Mouse (Mus musculus) forebrain, postnatal 0 days (tissue): ENCODE results near the gene Cs. TPM values are rescaled to one million over a fixed set of nuclear protein-coding genes. Genes with fewer than 3 reads are reported as not detected.
A peak's percentile ranks its signal among the peaks of the same experiment; 100 is the strongest.

Source experiments
- ATAC-seq: fragments of 200-750 bp; cut with Nextera tagmentation; 2 replicates; pipeline ENCODE4 v1.8.0; 2017; ENCODE audit warnings: mild to moderate bottlenecking, moderate library complexity
- DNase-seq: peaks from one replicate; pipeline ENCODE4 v3.0.0-alpha.2; 2015
- H3K27ac ChIP-seq: fragments of 300-500 bp; sonication (generic); 2 replicates; pipeline ENCODE4 v1.5.1; 2014; ENCODE audit warnings: low read depth, mild to moderate bottlenecking, antibody characterized with exemption, low read length, moderate library complexity, mixed read lengths
- H3K27me3 ChIP-seq: fragments of 300-500 bp; sonication (generic); 2 replicates; pipeline ENCODE4 v1.6.1; 2014; ENCODE audit warnings: mild to moderate bottlenecking, low read length, mixed read lengths; ENCODE audit not compliant: insufficient read depth
- H3K36me3 ChIP-seq: fragments of 300-500 bp; sonication (generic); 2 replicates; pipeline ENCODE4 v1.6.1; 2014; ENCODE audit warnings: mild to moderate bottlenecking, moderate library complexity; ENCODE audit not compliant: insufficient read depth
- H3K4me1 ChIP-seq: fragments of 300-500 bp; sonication (generic); 2 replicates; pipeline ENCODE4 v1.6.1; 2014; ENCODE audit warnings: antibody characterized with exemption; ENCODE audit not compliant: insufficient read depth
- H3K4me2 ChIP-seq: fragments of 300-500 bp; sonication (generic); 2 replicates; pipeline ENCODE4 v1.6.1; 2014; ENCODE audit warnings: low read depth, mild to moderate bottlenecking, moderate library complexity
- H3K4me3 ChIP-seq: fragments of 300-500 bp; sonication (generic); 2 replicates; pipeline ENCODE4 v1.5.1; 2014; ENCODE audit warnings: low read depth, low read length, mixed read lengths
- H3K9ac ChIP-seq: fragments of 300-500 bp; sonication (generic); 2 replicates; pipeline ENCODE4 v1.6.1; 2014; ENCODE audit warnings: mild to moderate bottlenecking
- H3K9me3 ChIP-seq: fragments of 300-500 bp; sonication (generic); 2 replicates; pipeline ENCODE4 v1.6.1; 2016; ENCODE audit warnings: low read length
- CTCF ChIP-seq: sonication (generic); IDR thresholded peaks from 2 replicates; pipeline ENCODE4 v1.5.1; 2016; ENCODE audit warnings: antibody characterized with exemption, control low read depth, low read depth
- WGBS: fragments of 180-500 bp; shearing (Covaris S2); extraction: QIAGEN DNeasy Blood & Tissue Kit; methylation state at CpG from one replicate; pipeline ENCODE4 v1.1.7; 2014; 5-methylcytosine and 5-hydroxymethylcytosine counted together
- polyA plus RNA-seq: library from polyadenylated mRNA; unstranded; fragments of >200 nt; fragmentation: Nextera tagmentation; extraction: Ambion mirVana; gene quantifications from 2 replicates; pipeline ENCODE4 v1.2.1, GENCODE M21; 2015
- total RNA-seq: library from RNA; depleted of rRNA; stranded (reverse); fragments of >200 nt; gene quantifications from 2 replicates; pipeline ENCODE4 v1.2.3, GENCODE M21; 2014

Gene Cs
- total and polyA plus RNA-seq, 2 experiments from 2014 or later = 250 to 255 TPM

- 0 out of 2 replicates have a peak, but pooled peaks have one; percentile 11 for TF ChIP-seq CTCF
- H3K9ac ChIP-seq = no peak overlapping the region
- H3K4me2 ChIP-seq = no peak overlapping the region
- peaks cover 8% of the 10 kb centered on the region for H3K36me3 ChIP-seq
- H3K27me3 ChIP-seq = no peaks in the 10 kb centered on the region
- DNase-seq = no peak
- no peak for ATAC-seq
- H3K9me3 ChIP-seq = no peaks in the 10 kb centered on the region
- peaks cover 19% of the 10 kb centered on the region; the same call in 1 of the 2 replicates for H3K4me1 ChIP-seq
- H3K4me3 ChIP-seq = no peak overlapping the region
- WGBS = 83% methylated on average over 6 of the region's 6 CpGs
- H3K27ac ChIP-seq = no peak overlapping the region
Measured at GRCm38 (mm10) chr10:128374393-128374792, 36.9 kb downstream of the Cs start.

GRCm38 (mm10) chr10:128376099-128376454, 38.5 kb downstream of the Cs start:
- Histone ChIP-seq H3K4me1 (peaks cover 19% of the 10 kb centered on the region; the same call in 1 of the 2 replicates), H3K9ac (peak overlapping the region; percentile 92), H3K4me3 (peak overlapping the region; percentile 75), H3K4me2 (peak overlapping the region; percentile 80), H3K27ac (peak overlapping the region; percentile 93), H3K27me3 (no peaks in the 10 kb centered on the region), H3K9me3 (no peaks in the 10 kb centered on the region), H3K36me3 (peaks cover 20% of the 10 kb centered on the region)
- ATAC-seq = no peak
- 40% methylated on average over 4 of the region's 4 CpGs for WGBS
- DNase-seq = no peak
- no peak for TF ChIP-seq CTCF

GRCm38 (mm10) chr10:128376455-128377211, 39.1 kb downstream of the Cs start, which contains the start of gene Ankrd52:
Gene Ankrd52, plus strand, starts transcription at chr10:128377115.
- Histone ChIP-seq H3K36me3 (peaks cover 24% of the 10 kb centered on the region), H3K27me3 (no peaks in the 10 kb centered on the region), H3K4me1 (peaks cover 19% of the 10 kb centered on the region; the same call in 1 of the 2 replicates), H3K27ac (peak within 1 kb of the TSS; percentile 93), H3K9me3 (no peaks in the 10 kb centered on the region), H3K4me3 (peak within 1 kb of the TSS; percentile 75), H3K4me2 (peak within 1 kb of the TSS; percentile 80), H3K9ac (peak within 1 kb of the TSS; percentile 92)
- WGBS = under 1% methylated on average over 53 of the region's 73 CpGs
- ATAC-seq (peak; percentile 91), DNase-seq (peak; percentile 86)
- TF ChIP-seq CTCF = peak; percentile 50

GRCm38 (mm10) chr10:128377222-128377939, 39.8 kb downstream of the Cs start:
- TF ChIP-seq CTCF = peak; percentile 39; the same call in 1 of the 2 replicates
- H3K9ac ChIP-seq = peak overlapping the region; percentile 92
- peaks cover 19% of the 10 kb centered on the region; the same call in 1 of the 2 replicates for H3K4me1 ChIP-seq
- peak; percentile 72 for ATAC-seq
- H3K27me3 ChIP-seq = no peaks in the 10 kb centered on the region
- no peaks in the 10 kb centered on the region for H3K9me3 ChIP-seq
- 2% methylated on average over 40 of the region's 47 CpGs for WGBS
- H3K4me2 ChIP-seq = peak overlapping the region; percentile 80
- DNase-seq = peak; percentile 78
- peaks cover 32% of the 10 kb centered on the region for H3K36me3 ChIP-seq
- H3K4me3 ChIP-seq = peak overlapping the region; percentile 75
- H3K27ac ChIP-seq = peak overlapping the region; percentile 93

GRCm38 (mm10) chr10:128377940-128378448, 40.5 kb downstream of the Cs start:
- Histone ChIP-seq H3K9ac (peak overlapping the region; percentile 92), H3K27ac (peak overlapping the region; percentile 93), H3K9me3 (no peaks in the 10 kb centered on the region), H3K27me3 (no peaks in the 10 kb centered on the region), H3K36me3 (peaks cover 38% of the 10 kb centered on the region), H3K4me3 (peak overlapping the region; percentile 75), H3K4me2 (peak overlapping the region; percentile 80), H3K4me1 (peaks cover 19% of the 10 kb centered on the region; the same call in 1 of the 2 replicates)
- DNase-seq (no peak), ATAC-seq (no peak)
- no peak for TF ChIP-seq CTCF
- 48% methylated on average over 14 of the region's 14 CpGs for WGBS

- H3K36me3 ChIP-seq = peaks cover 42% of the 10 kb centered on the region
- H3K4me3 ChIP-seq = peak overlapping the region; percentile 75
- 46% methylated on average over 3 of the region's 3 CpGs for WGBS
Measured at GRCm38 (mm10) chr10:128378462-128378861, 40.9 kb downstream of the Cs start.

More at GRCm38 (mm10) chr10:128378462-128378861, 40.9 kb downstream of the Cs start:
- ATAC-seq = no peak
- H3K27me3 ChIP-seq = no peaks in the 10 kb centered on the region
- H3K4me2 ChIP-seq = peak overlapping the region; percentile 80
- peaks cover 19% of the 10 kb centered on the region; the same call in 1 of the 2 replicates for H3K4me1 ChIP-seq
- H3K9me3 ChIP-seq = no peaks in the 10 kb centered on the region
- DNase-seq = no peak
- H3K9ac ChIP-seq = peak overlapping the region; percentile 92; the same call in 1 of the 2 replicates
- TF ChIP-seq CTCF = no peak
- peak overlapping the region; percentile 93 for H3K27ac ChIP-seq
